Mouse (Mus musculus) ES-Bruce4 (cell line): ENCODE measurements at regions not wholly inside any gene's neighbourhood (a gene's known extent, or its start where the extent isn't known, plus 50 kb on each side); places are given as distances from the start of the nearest gene placed in this dataset.

Source experiments
- CTCF ChIP-seq: IDR thresholded peaks from one replicate; pipeline ENCODE4 v1.8.1; 2011; ENCODE audit warnings: low read depth, low read length
- EP300 ChIP-seq: IDR thresholded peaks from 2 replicates; pipeline ENCODE4 v1.6.1; 2011; ENCODE audit warnings: low read depth, low read length; ENCODE audit not compliant: insufficient read depth
- POLR2A ChIP-seq: IDR thresholded peaks from one replicate; pipeline ENCODE4 v1.8.1; 2011; ENCODE audit warnings: low read length; ENCODE audit not compliant: insufficient read depth

GRCm38 (mm10) chr8:83824925-83825680 is 74.8 kb upstream of the Adgrl1 start:
- TF ChIP-seq CTCF (no peak), POLR2A (no peak), EP300 (no peak)
